In genomic region chr5:16894161-16894560, GRCm38 (mm10) we compare ENCODE assay signal across 8 mouse cellular contexts.
DNase-seq lines count a peak whose midpoint lies in the region; ATAC-seq and TF ChIP-seq lines count a peak whose summit lies in the region.

No protein-coding gene starts in this region.

- H3K4me3 ChIP-seq in forebrain, postnatal 0 days (ENCODE audit: low read depth, low read length): no peak overlapping the region
- H3K4me3 ChIP-seq in forebrain, embryonic 13.5 days: no peak overlapping the region

- no peak overlapping the region for H3K9ac ChIP-seq in forebrain, postnatal 0 days
- no peak overlapping the region for H3K9ac ChIP-seq in forebrain, embryonic 13.5 days

- no peaks in the 10 kb centered on the region for H3K9me3 ChIP-seq in forebrain, postnatal 0 days (ENCODE audit: low read length)
- no peaks in the 10 kb centered on the region for H3K9me3 ChIP-seq in forebrain, embryonic 13.5 days (replicated peaks)

- peak; percentile 18 for DNase-seq in forebrain, postnatal 0 days
- peak; percentile 6 for DNase-seq in layer of hippocampus, adult 9-10 months (ENCODE audit: low spot score)
- DNase-seq in layer of hippocampus, postnatal 36 days: no peak
- DNase-seq in 416B (ENCODE audit: low read depth): peak; percentile 20
- peak; percentile 39 for DNase-seq in brain, embryonic 14.5 days (ENCODE audit: low read depth)
- no peak for DNase-seq in thymus, postnatal 36 days
- DNase-seq in adrenal gland, adult 18-20 months (ENCODE audit: low spot score in 2 of 2): no peak

- no peaks in the 10 kb centered on the region for H3K4me1 ChIP-seq in forebrain, postnatal 0 days (ENCODE audit: insufficient read depth)
- H3K4me1 ChIP-seq in forebrain, embryonic 13.5 days: no peaks in the 10 kb centered on the region

- no peak overlapping the region for H3K27ac ChIP-seq in forebrain, postnatal 0 days (ENCODE audit: low read depth, low read length)
- H3K27ac ChIP-seq in forebrain, embryonic 13.5 days: no peak overlapping the region

- peak; percentile 13; the same call in 1 of the 2 replicates for TF ChIP-seq CTCF in forebrain, postnatal 0 days (IDR thresholded peaks at IDR 0.05; ENCODE audit: low read depth)
- no peak for TF ChIP-seq CTCF in brain, embryonic 14.5 days (IDR thresholded peaks at IDR 0.05; ENCODE audit: borderline replicate concordance, extremely low read depth, insufficient read depth, insufficient read length)

- no peak for TF ChIP-seq POLR2A in brain, embryonic 14.5 days (IDR thresholded peaks at IDR 0.05; ENCODE audit: borderline replicate concordance, extremely low read depth, insufficient read depth, insufficient read length, poor library complexity, severe bottlenecking)

- H3K36me3 ChIP-seq in forebrain, postnatal 0 days (ENCODE audit: insufficient read depth): no peaks in the 10 kb centered on the region
- H3K36me3 ChIP-seq in forebrain, embryonic 13.5 days (ENCODE audit: poor library complexity, severe bottlenecking): no peaks in the 10 kb centered on the region

- no peak overlapping the region for H3K4me2 ChIP-seq in forebrain, postnatal 0 days (ENCODE audit: low read depth)
- H3K4me2 ChIP-seq in forebrain, embryonic 13.5 days: no peak overlapping the region

- ATAC-seq in forebrain, postnatal 0 days: no peak
- ATAC-seq in forebrain, embryonic 13.5 days: no peak; the same call in 1 of the 2 replicates

- WGBS in forebrain, postnatal 0 days: 16% methylated on average over 1 of the region's 1 CpGs
- WGBS in forebrain, embryonic 13.5 days: 6% methylated on average over 1 of the region's 1 CpGs

- no peaks in the 10 kb centered on the region for H3K27me3 ChIP-seq in forebrain, postnatal 0 days (ENCODE audit: insufficient read depth, low read length)
- no peaks in the 10 kb centered on the region for H3K27me3 ChIP-seq in forebrain, embryonic 13.5 days

Comparison
In these comparisons a context has a peak if more than half of its experiments do, and no peak if none do; other contexts are left out.
1. DNase-seq: peak in forebrain, postnatal 0 days (single experiment), layer of hippocampus, adult 9-10 months (single experiment), 416B (single experiment) and brain, embryonic 14.5 days (single experiment); none in layer of hippocampus, postnatal 36 days (0 of 2), thymus, postnatal 36 days (0 of 2) and adrenal gland, adult 18-20 months (0 of 2).